Mouse (Mus musculus) heart, embryonic 15.5 days (tissue): ENCODE results near the gene Mbd6. TPM values are rescaled to one million over a fixed set of nuclear protein-coding genes. Genes with fewer than 3 reads are reported as not detected.
A peak's percentile ranks its signal among the peaks of the same experiment; 100 is the strongest.

Experiments used
- ATAC-seq: fragments of 200-750 bp; cut with Nextera tagmentation; replicated peaks from 2 replicates; pipeline ENCODE4 v1.8.0; 2017; ENCODE audit warnings: low read depth, moderate TSS enrichment; ENCODE audit not compliant: insufficient number of reproducible peaks, insufficient read depth, low FRiP score
- H3K27ac ChIP-seq: fragments of 300-500 bp; sonication (generic); 2 replicates; pipeline ENCODE4 v1.5.1; 2015; ENCODE audit warnings: mild to moderate bottlenecking, inconsistent platforms
- H3K27me3 ChIP-seq: fragments of 300-500 bp; sonication (generic); 2 replicates; pipeline ENCODE4 v1.6.1; 2015; ENCODE audit warnings: inconsistent platforms
- H3K36me3 ChIP-seq: fragments of 300-500 bp; sonication (generic); 2 replicates; pipeline ENCODE4 v1.6.1; 2015; ENCODE audit warnings: mild to moderate bottlenecking, inconsistent platforms
- H3K4me1 ChIP-seq: fragments of 300-500 bp; sonication (generic); replicated peaks from 2 replicates; pipeline ENCODE4 v1.6.1; 2015; ENCODE audit warnings: inconsistent platforms
- H3K4me2 ChIP-seq: fragments of 300-500 bp; sonication (generic); 2 replicates; pipeline ENCODE4 v1.6.1; 2015; ENCODE audit warnings: inconsistent platforms, mild to moderate bottlenecking, moderate library complexity
- H3K4me3 ChIP-seq: fragments of 300-500 bp; sonication (generic); 2 replicates; pipeline ENCODE4 v1.5.1; 2015; ENCODE audit warnings: mild to moderate bottlenecking, inconsistent platforms
- H3K9ac ChIP-seq: fragments of 300-500 bp; sonication (generic); 2 replicates; pipeline ENCODE4 v1.6.1; 2015; ENCODE audit warnings: mild to moderate bottlenecking, inconsistent platforms
- H3K9me3 ChIP-seq: fragments of 300-500 bp; sonication (generic); replicated peaks from 2 replicates; pipeline ENCODE4 v1.6.1; 2016; ENCODE audit warnings: inconsistent platforms
- WGBS: fragments of 180-500 bp; shearing (Covaris S2); methylation state at CpG from one replicate; pipeline ENCODE4 v1.1.7; 2015; ENCODE audit warnings: mixed read lengths; 5-methylcytosine and 5-hydroxymethylcytosine counted together
- polyA plus RNA-seq: library from polyadenylated mRNA; unstranded; fragments of >200 nt; fragmentation: Nextera tagmentation; extraction: Ambion mirVana; gene quantifications from 2 replicates; pipeline ENCODE4 v1.2.1, GENCODE M21; 2015

The Mbd6 gene
- polyA plus RNA-seq, 1 experiment from 2014 or later: 10.6 TPM

- WGBS: 69% methylated on average over 7 of the region's 7 CpGs
- Histone ChIP-seq H3K27ac (no peak overlapping the region), H3K27me3 (no peaks in the 10 kb centered on the region), H3K36me3 (peaks cover 62% of the 10 kb centered on the region), H3K9ac (0 out of 2 replicates have a peak overlapping the region, but pooled peaks have one; percentile 7), H3K4me1 (peaks cover 42% of the 10 kb centered on the region), H3K9me3 (no peaks in the 10 kb centered on the region), H3K4me3 (no peak overlapping the region), H3K4me2 (0 out of 2 replicates have a peak overlapping the region, but pooled peaks have one; percentile 4)
- no peak for ATAC-seq
Observed at GRCm38 (mm10) chr10:127286194-127286593, 2.6 kb downstream of the Mbd6 start.

GRCm38 (mm10) chr10:127285644-127286043 lies 3.2 kb downstream of the Mbd6 start:
- Histone ChIP-seq H3K4me3 (no peak overlapping the region), H3K9ac (peak overlapping the region; percentile 21; the same call in 1 of the 2 replicates), H3K4me2 (no peak overlapping the region), H3K9me3 (no peaks in the 10 kb centered on the region), H3K4me1 (peaks cover 42% of the 10 kb centered on the region), H3K27ac (no peak overlapping the region), H3K27me3 (no peaks in the 10 kb centered on the region), H3K36me3 (peaks cover 67% of the 10 kb centered on the region)
- 85% methylated on average over 13 of the region's 13 CpGs for WGBS
- ATAC-seq: no peak

GRCm38 (mm10) chr10:127284724-127285500 lies 3.9 kb downstream of the Mbd6 start:
- peaks cover 41% of the 10 kb centered on the region for H3K4me1 ChIP-seq
- H3K9me3 ChIP-seq: no peaks in the 10 kb centered on the region
- peak overlapping the region; percentile 21; the same call in 1 of the 2 replicates for H3K9ac ChIP-seq
- ATAC-seq: no peak
- WGBS: 75% methylated on average over 11 of the region's 11 CpGs
- H3K36me3 ChIP-seq: peaks cover 75% of the 10 kb centered on the region
- no peak overlapping the region for H3K27ac ChIP-seq
- no peak overlapping the region for H3K4me3 ChIP-seq
- H3K4me2 ChIP-seq: no peak overlapping the region
- no peaks in the 10 kb centered on the region for H3K27me3 ChIP-seq

GRCm38 (mm10) chr10:127284105-127284622 lies 4.7 kb downstream of the Mbd6 start:
- no peaks in the 10 kb centered on the region for H3K9me3 ChIP-seq
- H3K9ac ChIP-seq: no peak overlapping the region
- H3K36me3 ChIP-seq: peaks cover 82% of the 10 kb centered on the region
- no peak overlapping the region for H3K4me2 ChIP-seq
- peaks cover 35% of the 10 kb centered on the region for H3K4me1 ChIP-seq
- no peak overlapping the region for H3K4me3 ChIP-seq
- ATAC-seq: no peak
- WGBS: 95% methylated on average over 7 of the region's 7 CpGs
- H3K27ac ChIP-seq: no peak overlapping the region
- H3K27me3 ChIP-seq: no peaks in the 10 kb centered on the region

DNA sequence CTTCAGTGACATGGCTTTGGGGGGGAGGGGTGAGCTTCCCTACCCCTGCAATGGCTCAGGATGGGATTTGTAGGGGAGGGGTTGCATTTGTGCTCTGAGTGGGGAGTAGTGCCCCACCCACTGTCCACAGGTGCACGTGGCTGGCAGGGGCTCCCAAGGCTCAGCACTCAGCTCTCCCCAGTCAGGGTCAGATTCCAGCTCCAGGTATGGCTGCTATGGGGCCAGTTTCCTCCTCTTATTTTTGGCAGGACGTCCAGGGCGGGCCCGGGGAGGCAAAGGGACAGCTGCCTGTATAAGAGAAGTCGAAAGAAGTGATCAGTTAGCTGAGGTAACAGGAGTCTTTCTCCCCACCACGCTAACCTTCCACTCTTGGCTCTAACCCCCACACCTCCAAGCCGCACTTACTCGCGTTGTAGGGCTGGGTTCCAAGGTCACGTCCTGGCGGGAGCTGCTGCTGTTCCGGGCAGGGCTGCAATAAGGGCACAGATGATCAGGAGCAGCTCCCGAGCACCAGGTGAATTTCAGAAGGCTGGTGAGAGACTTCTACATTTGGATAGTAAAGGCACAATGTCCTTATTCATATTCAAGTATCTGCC lies 6.1 kb downstream of the Mbd6 start:
- no peak overlapping the region for H3K9ac ChIP-seq
- no peak overlapping the region for H3K4me3 ChIP-seq
- no peaks in the 10 kb centered on the region for H3K27me3 ChIP-seq
- peaks cover 94% of the 10 kb centered on the region for H3K36me3 ChIP-seq
- WGBS: 68% methylated on average over 13 of the region's 13 CpGs
- H3K4me1 ChIP-seq: peaks cover 32% of the 10 kb centered on the region
- ATAC-seq: no peak
- H3K27ac ChIP-seq: no peak overlapping the region
- no peaks in the 10 kb centered on the region for H3K9me3 ChIP-seq
- no peak overlapping the region for H3K4me2 ChIP-seq

DNA sequence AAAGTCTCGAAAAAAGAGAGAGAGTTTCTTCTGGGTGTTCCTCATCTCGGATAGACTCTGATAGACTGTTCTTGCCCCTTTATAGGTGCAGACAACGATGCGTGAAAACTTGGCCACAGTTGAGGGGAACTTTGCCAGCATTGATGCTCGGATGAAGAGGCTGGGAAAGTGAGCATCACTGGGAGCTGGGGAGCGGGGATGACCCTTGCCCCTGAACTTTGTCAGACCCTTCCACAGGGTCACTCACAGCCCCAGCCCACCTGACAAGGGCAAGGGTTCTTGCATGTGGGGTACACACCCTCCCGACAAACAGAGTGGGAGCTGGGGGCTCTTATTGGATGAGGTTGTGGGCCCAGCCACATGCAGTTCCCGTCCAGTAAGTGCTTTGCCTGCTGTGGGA lies 7.5 kb downstream of the Mbd6 start:
- ATAC-seq: no peak
- Histone ChIP-seq H3K36me3 (peaks cover 97% of the 10 kb centered on the region), H3K4me3 (no peak overlapping the region), H3K27ac (no peak overlapping the region), H3K4me2 (no peak overlapping the region), H3K27me3 (no peaks in the 10 kb centered on the region), H3K9me3 (no peaks in the 10 kb centered on the region), H3K4me1 (peaks cover 18% of the 10 kb centered on the region), H3K9ac (no peak overlapping the region)
- WGBS: 84% methylated on average over 8 of the region's 8 CpGs

DNA sequence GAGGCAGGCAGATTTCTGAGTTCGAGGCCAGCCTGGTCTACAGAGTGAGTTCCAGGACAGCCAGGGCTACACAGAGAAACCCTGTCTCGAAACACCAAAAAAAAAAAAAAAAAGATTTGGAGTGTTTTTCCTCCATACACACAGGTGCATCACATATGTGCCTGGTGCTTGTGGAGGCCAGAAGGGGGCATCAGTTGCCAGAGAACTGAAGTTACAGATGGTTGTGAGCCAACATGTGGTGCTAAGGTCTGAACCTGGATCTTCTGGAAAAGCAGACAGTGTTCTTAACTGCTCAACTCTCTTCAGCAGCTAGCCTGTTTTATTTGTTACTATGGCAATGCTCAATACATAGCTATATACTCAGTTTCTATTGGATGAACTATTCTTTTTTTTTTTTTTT lies 9.1 kb downstream of the Mbd6 start:
- H3K9me3 ChIP-seq: no peaks in the 10 kb centered on the region
- no peaks in the 10 kb centered on the region for H3K27me3 ChIP-seq
- no peak overlapping the region for H3K9ac ChIP-seq
- 100% methylated on average over 2 of the region's 2 CpGs for WGBS
- ATAC-seq: no peak
- peaks cover 8% of the 10 kb centered on the region for H3K4me1 ChIP-seq
- H3K36me3 ChIP-seq: peaks cover 96% of the 10 kb centered on the region
- no peak overlapping the region for H3K27ac ChIP-seq
- no peak overlapping the region for H3K4me3 ChIP-seq
- no peak overlapping the region for H3K4me2 ChIP-seq

DNA sequence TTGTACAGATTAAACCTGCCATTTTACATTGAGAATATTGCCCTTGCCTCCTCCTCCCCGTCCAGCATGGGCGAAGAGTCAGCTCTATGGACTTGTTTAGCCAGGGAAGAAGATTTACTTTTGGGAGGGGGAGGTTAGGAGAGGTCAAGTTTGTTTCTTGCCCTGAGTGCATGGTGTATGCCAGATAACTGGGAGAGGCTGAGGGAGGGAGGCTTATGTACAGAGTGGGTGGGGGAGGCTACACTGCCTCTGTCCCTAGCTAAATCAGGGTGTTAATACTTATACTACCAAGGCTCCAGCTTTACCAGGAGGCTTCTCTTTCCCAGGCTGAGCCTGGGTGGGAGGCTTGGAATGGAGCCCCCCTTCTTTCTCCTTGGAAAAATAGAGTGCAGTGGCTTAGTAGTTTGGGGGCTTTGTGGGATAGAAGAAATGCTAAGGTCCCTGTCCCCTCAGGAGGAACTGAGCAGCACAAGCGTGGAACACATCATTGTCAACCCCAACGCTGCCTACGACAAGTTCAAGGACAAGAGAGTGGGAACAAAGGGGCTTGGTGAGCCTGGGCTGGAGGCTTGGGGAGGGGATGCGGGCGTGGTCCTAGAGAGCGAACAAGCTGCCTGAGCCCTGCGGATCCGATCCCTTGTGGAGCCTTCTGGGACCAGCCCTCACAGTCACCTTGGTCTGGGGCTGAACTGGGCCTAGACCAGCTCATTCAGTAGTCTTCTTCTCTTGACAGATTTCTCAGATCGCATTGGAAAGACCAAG lies 14.4 kb downstream of the Mbd6 start:
- Histone ChIP-seq H3K4me2 (no peak overlapping the region), H3K9ac (no peak overlapping the region), H3K27ac (no peak overlapping the region), H3K27me3 (no peaks in the 10 kb centered on the region), H3K4me1 (no peaks in the 10 kb centered on the region; the same call in 1 of the 2 replicates), H3K4me3 (no peak overlapping the region), H3K36me3 (peaks cover 63% of the 10 kb centered on the region), H3K9me3 (no peaks in the 10 kb centered on the region)
- ATAC-seq: no peak
- WGBS: 89% methylated on average over 11 of the region's 11 CpGs

- Histone ChIP-seq H3K4me3 (no peak overlapping the region), H3K27ac (no peak overlapping the region), H3K4me1 (peaks cover 14% of the 10 kb centered on the region), H3K4me2 (no peak overlapping the region), H3K36me3 (peaks cover 45% of the 10 kb centered on the region), H3K9me3 (no peaks in the 10 kb centered on the region), H3K9ac (no peak overlapping the region), H3K27me3 (no peaks in the 10 kb centered on the region)
- WGBS: 89% methylated on average over 5 of the region's 5 CpGs
- no peak for ATAC-seq
Observed at GRCm38 (mm10) chr10:127272371-127272770, 16.4 kb downstream of the Mbd6 start.

GRCm38 (mm10) chr10:127269884-127270283 lies 18.9 kb downstream of the Mbd6 start:
- ATAC-seq: no peak
- no peak overlapping the region for H3K4me2 ChIP-seq

DNA sequence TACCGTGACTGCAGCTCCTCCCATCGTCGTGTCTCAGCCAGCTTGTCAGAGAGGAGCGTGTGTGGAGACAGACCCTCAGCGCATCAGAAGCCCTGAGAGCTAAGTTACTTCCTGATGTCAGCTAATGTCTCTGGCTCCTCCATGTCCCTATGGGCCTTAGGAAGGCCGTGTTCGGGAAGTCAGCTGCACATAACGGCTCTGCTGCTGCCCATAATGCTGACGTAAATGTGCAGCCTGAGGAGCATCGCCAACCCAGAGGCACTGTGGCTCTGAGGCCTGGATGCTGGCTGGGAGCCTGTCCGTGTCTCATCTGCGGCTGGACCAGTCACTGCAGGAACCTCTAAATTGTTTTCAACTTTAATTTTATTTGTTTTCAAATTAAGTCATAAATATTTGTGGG lies 19.8 kb downstream of the Mbd6 start:
- Histone ChIP-seq H3K4me1 (peaks cover 20% of the 10 kb centered on the region), H3K4me2 (no peak overlapping the region), H3K27me3 (peaks cover 12% of the 10 kb centered on the region), H3K9me3 (no peaks in the 10 kb centered on the region), H3K36me3 (peaks cover 15% of the 10 kb centered on the region; the same call in 1 of the 2 replicates), H3K4me3 (no peak overlapping the region), H3K27ac (peak overlapping the region; percentile 7; the same call in 1 of the 2 replicates), H3K9ac (no peak overlapping the region)
- no peak for ATAC-seq
- 79% methylated on average over 12 of the region's 12 CpGs for WGBS

More at GRCm38 (mm10) chr10:127269884-127270283, 18.9 kb downstream of the Mbd6 start:
- Histone ChIP-seq H3K36me3 (peaks cover 21% of the 10 kb centered on the region; the same call in 1 of the 2 replicates), H3K4me1 (peaks cover 20% of the 10 kb centered on the region), H3K9ac (no peak overlapping the region), H3K27me3 (peaks cover 3% of the 10 kb centered on the region; the same call in 1 of the 2 replicates), H3K27ac (no peak overlapping the region), H3K9me3 (no peaks in the 10 kb centered on the region), H3K4me3 (no peak overlapping the region)
- WGBS: 75% methylated on average over 4 of the region's 4 CpGs
